Mouse (Mus musculus) neural tube, embryonic 13.5 days (tissue): ENCODE results near the gene Rai14. TPM values are rescaled to one million over a fixed set of nuclear protein-coding genes. Genes with fewer than 3 reads are reported as not detected.

Experiments
- ATAC-seq: fragments of 200-750 bp; cut with Nextera tagmentation; 2 replicates; pipeline ENCODE4 v1.8.0; 2017; ENCODE audit warnings: low read depth, mild to moderate bottlenecking, moderate TSS enrichment, moderate library complexity
- H3K27ac ChIP-seq: fragments of 300-500 bp; sonication (generic); replicated peaks from 2 replicates; pipeline ENCODE4 v1.5.1; 2015; ENCODE audit warnings: moderate library complexity, mild to moderate bottlenecking, inconsistent platforms
- H3K27me3 ChIP-seq: fragments of 300-500 bp; sonication (generic); 2 replicates; pipeline ENCODE4 v1.6.1; 2015; ENCODE audit warnings: mild to moderate bottlenecking, inconsistent platforms
- H3K36me3 ChIP-seq: fragments of 300-500 bp; sonication (generic); 2 replicates; pipeline ENCODE4 v1.6.1; 2015; ENCODE audit warnings: mild to moderate bottlenecking, inconsistent platforms
- H3K4me1 ChIP-seq: fragments of 300-500 bp; sonication (generic); replicated peaks from 2 replicates; pipeline ENCODE4 v1.6.1; 2015; ENCODE audit warnings: inconsistent platforms
- H3K4me2 ChIP-seq: fragments of 300-500 bp; sonication (generic); 2 replicates; pipeline ENCODE4 v1.6.1; 2015; ENCODE audit warnings: inconsistent platforms, mild to moderate bottlenecking, moderate library complexity
- H3K4me3 ChIP-seq: fragments of 300-500 bp; sonication (generic); 2 replicates; pipeline ENCODE4 v1.5.1; 2015; ENCODE audit warnings: mild to moderate bottlenecking, inconsistent platforms
- H3K9ac ChIP-seq: fragments of 300-500 bp; sonication (generic); 2 replicates; pipeline ENCODE4 v1.6.1; 2015; ENCODE audit warnings: moderate library complexity, mild to moderate bottlenecking, inconsistent platforms
- H3K9me3 ChIP-seq: fragments of 300-500 bp; sonication (generic); 2 replicates; pipeline ENCODE4 v1.6.1; 2016; ENCODE audit warnings: inconsistent platforms
- WGBS: fragments of 180-500 bp; shearing (Covaris S2); methylation state at CpG from one replicate; pipeline ENCODE4 v1.1.7; 2015; 5-methylcytosine and 5-hydroxymethylcytosine counted together
- polyA plus RNA-seq: library from polyadenylated mRNA; unstranded; fragments of >200 nt; fragmentation: Nextera tagmentation; extraction: Ambion mirVana; gene quantifications from 2 replicates; pipeline ENCODE4 v1.2.1, GENCODE M21; 2015

Gene Rai14
- polyA plus RNA-seq, 1 experiment from 2014 or later: 19.9 TPM

DNA sequence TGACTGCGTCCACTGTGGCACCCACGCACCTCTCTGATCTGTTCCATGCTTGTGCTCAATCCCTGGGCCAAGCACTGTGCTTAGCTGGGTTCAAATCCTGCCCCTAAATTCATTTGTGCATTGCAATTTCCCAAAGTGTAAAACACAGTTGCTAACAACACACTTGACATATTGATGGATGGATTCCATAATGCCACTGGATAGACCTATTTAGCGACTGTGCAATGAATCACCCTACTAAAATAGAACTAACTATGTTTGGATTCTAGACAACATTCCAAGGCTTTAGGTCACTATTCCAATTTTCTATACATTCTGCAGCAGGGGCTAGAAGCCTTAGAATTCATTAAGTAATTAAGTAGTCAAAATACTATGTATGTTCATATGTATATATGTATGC lies 73.7 kb downstream of the Rai14 start:
- H3K9me3 ChIP-seq: no peaks in the 10 kb centered on the region
- H3K4me3 ChIP-seq: no peak overlapping the region
- H3K4me1 ChIP-seq: peaks cover 20% of the 10 kb centered on the region
- H3K27ac ChIP-seq: no peak overlapping the region
- 90% methylated on average over 3 of the region's 3 CpGs for WGBS
- H3K4me2 ChIP-seq: no peak overlapping the region
- no peak for ATAC-seq
- no peaks in the 10 kb centered on the region for H3K27me3 ChIP-seq
- H3K9ac ChIP-seq: no peak overlapping the region
- H3K36me3 ChIP-seq: no peaks in the 10 kb centered on the region

DNA sequence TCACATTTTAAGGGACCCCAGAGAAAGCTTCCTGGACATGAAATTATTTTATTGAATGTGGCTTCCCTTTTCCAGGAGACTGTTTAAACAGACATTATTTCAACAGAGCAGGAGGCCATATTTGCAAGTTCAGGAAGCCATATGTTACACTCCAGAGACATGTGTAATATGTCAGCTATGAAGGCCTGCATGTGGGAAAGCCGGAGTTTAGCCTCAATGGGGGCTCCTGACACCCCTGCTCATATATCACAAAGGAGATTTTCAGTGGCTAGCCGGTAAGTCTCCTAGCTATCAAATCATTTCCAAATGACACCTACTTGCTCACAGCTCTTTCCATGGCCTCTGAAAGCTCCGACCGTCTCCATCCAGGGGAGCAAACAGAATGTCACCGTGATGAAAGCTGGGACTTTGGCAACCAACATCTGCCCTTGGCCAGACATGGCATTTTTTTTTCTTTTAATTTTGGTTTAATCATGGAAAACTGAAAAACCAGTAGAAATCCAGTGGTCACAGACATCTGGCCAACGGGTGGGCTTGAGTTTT lies 77.1 kb downstream of the Rai14 start:
- no peak overlapping the region for H3K27ac ChIP-seq
- WGBS: 63% methylated on average over 6 of the region's 6 CpGs
- no peak overlapping the region for H3K9ac ChIP-seq
- ATAC-seq: no peak
- no peak overlapping the region for H3K4me3 ChIP-seq
- H3K9me3 ChIP-seq: no peaks in the 10 kb centered on the region
- H3K4me2 ChIP-seq: no peak overlapping the region
- no peaks in the 10 kb centered on the region for H3K27me3 ChIP-seq
- H3K36me3 ChIP-seq: no peaks in the 10 kb centered on the region; the same call in 1 of the 2 replicates
- H3K4me1 ChIP-seq: peaks cover 25% of the 10 kb centered on the region

DNA sequence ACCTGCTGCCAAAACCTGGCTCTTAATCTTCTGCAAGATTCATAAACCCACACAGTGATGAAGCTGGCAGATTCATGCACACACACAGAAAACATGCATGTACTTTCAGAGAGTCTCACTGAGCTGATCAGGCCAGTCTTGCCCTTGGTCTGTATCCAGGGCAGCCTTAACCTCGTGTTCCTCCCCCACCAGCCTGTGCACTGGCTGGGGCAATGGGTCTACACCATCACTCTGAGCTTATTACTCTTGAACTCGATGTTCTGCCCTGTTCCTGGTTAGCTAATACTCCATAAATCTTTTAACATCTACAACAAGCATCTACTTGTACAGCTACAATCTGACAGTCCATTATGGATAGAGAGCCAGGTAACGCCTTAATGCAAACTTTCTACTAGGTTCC lies 77.6 kb downstream of the Rai14 start:
- 73% methylated on average over 3 of the region's 3 CpGs for WGBS

DNA sequence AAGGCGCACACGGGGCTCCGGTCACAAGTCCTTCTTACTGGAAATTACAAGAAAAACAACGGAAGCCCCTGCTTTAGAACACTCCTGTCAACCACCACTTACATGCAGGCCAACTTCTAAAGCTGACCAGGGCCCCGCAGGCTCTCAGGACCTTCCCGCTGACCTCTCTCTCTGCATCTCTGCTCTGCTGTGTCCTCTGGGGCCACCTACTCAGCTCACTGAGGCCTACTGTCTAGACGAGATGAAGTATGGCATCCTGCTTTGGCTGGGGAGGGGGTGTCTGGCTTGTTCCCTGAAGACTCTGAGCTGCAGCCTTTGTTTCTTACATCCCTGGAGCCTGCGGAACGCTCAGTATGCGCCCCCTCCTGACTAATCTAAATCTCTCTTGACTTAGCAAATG lies 79.3 kb downstream of the Rai14 start:
- no peaks in the 10 kb centered on the region for H3K27me3 ChIP-seq
- H3K9ac ChIP-seq: 0 out of 2 replicates have a peak overlapping the region, but pooled peaks have one; percentile 39
- H3K4me1 ChIP-seq: peaks cover 21% of the 10 kb centered on the region
- WGBS: 18% methylated on average over 10 of the region's 10 CpGs
- no peaks in the 10 kb centered on the region for H3K9me3 ChIP-seq
- peaks cover 6% of the 10 kb centered on the region; the same call in 1 of the 2 replicates for H3K36me3 ChIP-seq
- no peak overlapping the region for H3K4me3 ChIP-seq
- ATAC-seq: peak; percentile 58; the same call in 1 of the 2 replicates
- H3K4me2 ChIP-seq: no peak overlapping the region
- peak overlapping the region; percentile 61 for H3K27ac ChIP-seq

More for the DNA sequence above, 77.6 kb downstream of the Rai14 start:
- Histone ChIP-seq H3K27me3 (no peaks in the 10 kb centered on the region), H3K4me1 (peaks cover 21% of the 10 kb centered on the region), H3K9ac (no peak overlapping the region), H3K9me3 (no peaks in the 10 kb centered on the region), H3K4me3 (no peak overlapping the region), H3K36me3 (peaks cover 5% of the 10 kb centered on the region; the same call in 1 of the 2 replicates), H3K27ac (no peak overlapping the region), H3K4me2 (no peak overlapping the region)
- no peak for ATAC-seq

DNA sequence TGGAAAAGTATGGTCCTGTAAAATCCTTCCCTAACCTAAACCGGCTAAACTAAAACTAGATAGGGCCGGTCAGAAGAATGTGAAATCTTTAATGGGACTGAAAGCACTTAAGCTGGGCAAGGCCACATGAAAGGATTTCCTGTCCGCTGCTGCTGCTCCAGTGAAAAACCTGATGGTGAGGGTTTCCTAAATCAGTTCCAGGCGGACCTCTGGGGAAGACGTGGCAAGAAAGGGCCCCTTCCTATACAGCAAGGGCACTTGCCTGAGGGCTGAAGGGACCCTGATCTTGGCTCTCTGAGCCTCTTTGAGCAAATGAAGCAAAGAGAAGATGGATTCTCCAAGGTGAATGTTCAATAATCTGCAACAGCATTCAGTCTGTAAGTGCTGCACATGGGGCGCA lies 80.2 kb downstream of the Rai14 start:
- 58% methylated on average over 6 of the region's 6 CpGs for WGBS
- no peak for ATAC-seq

DNA sequence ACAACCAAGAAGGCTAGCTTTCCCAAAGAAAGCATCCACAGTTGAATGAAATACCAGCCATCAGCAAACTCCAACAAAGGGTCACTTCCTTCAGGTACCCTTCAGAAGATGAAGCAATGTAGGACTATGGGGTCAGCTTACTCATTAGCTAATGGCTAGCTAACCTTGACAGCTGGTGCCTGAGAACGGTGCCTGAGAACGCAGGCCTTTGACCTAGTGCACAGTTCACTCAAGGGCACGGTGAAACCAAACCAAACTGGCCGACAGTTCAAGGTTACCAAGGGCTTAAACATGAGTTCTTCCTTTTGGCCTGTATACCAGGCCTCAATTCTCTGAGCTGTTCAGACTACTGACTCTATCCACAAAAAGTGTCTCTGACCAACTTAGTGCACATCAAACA lies 81.0 kb downstream of the Rai14 start:
- H3K4me2 ChIP-seq: no peak overlapping the region
- no peaks in the 10 kb centered on the region for H3K27me3 ChIP-seq
- no peak overlapping the region for H3K27ac ChIP-seq
- no peak for ATAC-seq
- H3K9ac ChIP-seq: no peak overlapping the region
- WGBS: 85% methylated on average over 4 of the region's 4 CpGs
- peaks cover 6% of the 10 kb centered on the region; the same call in 1 of the 2 replicates for H3K36me3 ChIP-seq
- H3K4me3 ChIP-seq: no peak overlapping the region
- H3K9me3 ChIP-seq: no peaks in the 10 kb centered on the region
- peaks cover 21% of the 10 kb centered on the region for H3K4me1 ChIP-seq

More for the DNA sequence above, 80.2 kb downstream of the Rai14 start:
- Histone ChIP-seq H3K9ac (no peak overlapping the region), H3K36me3 (peaks cover 6% of the 10 kb centered on the region; the same call in 1 of the 2 replicates), H3K4me2 (no peak overlapping the region), H3K4me3 (no peak overlapping the region), H3K4me1 (peaks cover 21% of the 10 kb centered on the region), H3K9me3 (no peaks in the 10 kb centered on the region), H3K27ac (peak overlapping the region; percentile 29), H3K27me3 (no peaks in the 10 kb centered on the region)

DNA sequence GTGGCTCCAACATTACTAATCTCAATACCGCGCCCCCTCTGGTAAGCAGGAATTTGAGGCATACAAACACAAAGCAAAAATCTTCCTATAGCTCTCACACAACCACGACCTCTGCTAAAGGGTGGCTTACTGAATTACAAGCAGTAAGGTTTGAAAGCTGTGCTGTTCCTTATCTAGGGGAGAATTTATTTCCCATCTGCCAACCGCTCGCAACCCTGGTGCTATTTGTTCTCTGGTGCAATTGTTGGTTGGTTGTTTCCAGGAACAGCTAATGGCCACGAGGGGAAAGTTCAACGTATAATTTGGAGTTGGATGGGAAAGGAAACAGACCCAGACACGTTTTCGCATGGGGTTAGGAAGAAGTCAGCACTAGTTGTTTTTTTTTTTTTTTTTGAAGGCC lies 81.8 kb downstream of the Rai14 start:
- 73% methylated on average over 9 of the region's 9 CpGs for WGBS
- H3K27ac ChIP-seq: no peak overlapping the region
- H3K9me3 ChIP-seq: no peaks in the 10 kb centered on the region
- H3K4me1 ChIP-seq: peaks cover 21% of the 10 kb centered on the region
- H3K36me3 ChIP-seq: peaks cover 6% of the 10 kb centered on the region; the same call in 1 of the 2 replicates
- no peak overlapping the region for H3K4me2 ChIP-seq
- no peak overlapping the region for H3K9ac ChIP-seq
- no peak overlapping the region for H3K4me3 ChIP-seq
- H3K27me3 ChIP-seq: no peaks in the 10 kb centered on the region
- ATAC-seq: no peak

DNA sequence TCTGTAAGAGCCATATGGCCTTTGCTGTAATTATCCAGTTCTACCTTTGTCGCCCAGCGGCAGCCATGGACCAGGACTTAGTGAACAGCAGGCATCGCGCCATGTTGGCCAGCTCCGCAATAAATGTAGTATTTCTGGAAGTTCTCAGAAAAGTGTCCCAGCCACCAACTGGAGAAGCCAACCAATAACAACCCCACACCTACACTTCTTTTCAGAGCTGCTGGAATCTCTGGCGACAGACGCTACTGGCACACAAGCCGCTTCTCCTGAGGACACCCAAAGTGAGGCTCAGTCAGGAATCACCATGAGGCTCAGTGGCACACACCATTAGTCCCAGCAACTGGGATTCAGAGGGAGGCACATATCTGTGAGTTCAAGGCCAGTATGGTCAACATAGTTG lies 82.4 kb downstream of the Rai14 start:
- 96% methylated on average over 8 of the region's 8 CpGs for WGBS
- no peak overlapping the region for H3K9ac ChIP-seq
- no peak overlapping the region for H3K27ac ChIP-seq
- H3K27me3 ChIP-seq: no peaks in the 10 kb centered on the region
- peaks cover 6% of the 10 kb centered on the region; the same call in 1 of the 2 replicates for H3K36me3 ChIP-seq
- H3K4me3 ChIP-seq: no peak overlapping the region
- H3K4me2 ChIP-seq: no peak overlapping the region
- no peaks in the 10 kb centered on the region for H3K9me3 ChIP-seq
- H3K4me1 ChIP-seq: peaks cover 21% of the 10 kb centered on the region
- ATAC-seq: no peak

DNA sequence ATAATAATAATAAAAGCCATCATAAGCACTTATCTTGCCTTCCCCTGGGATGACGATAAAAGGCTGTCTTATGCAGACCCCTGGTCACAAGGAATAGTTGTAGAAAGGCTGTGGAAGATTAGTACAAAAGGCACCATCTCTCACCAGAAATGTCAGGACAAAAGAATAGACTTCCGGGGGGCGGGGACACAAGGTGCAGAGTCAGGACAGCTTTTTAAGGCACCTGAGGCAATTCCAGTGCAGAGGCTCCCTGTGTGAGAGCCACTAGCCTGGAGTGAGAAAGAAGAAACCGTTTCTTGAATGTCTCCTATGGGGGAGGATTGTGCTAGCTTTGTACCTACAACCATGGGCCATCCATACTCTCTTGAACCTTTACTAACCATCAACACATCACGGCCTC lies 82.9 kb downstream of the Rai14 start:
- H3K9me3 ChIP-seq: no peaks in the 10 kb centered on the region
- H3K27ac ChIP-seq: no peak overlapping the region
- 94% methylated on average over 5 of the region's 5 CpGs for WGBS
- H3K4me3 ChIP-seq: no peak overlapping the region
- H3K4me1 ChIP-seq: peaks cover 21% of the 10 kb centered on the region
- H3K27me3 ChIP-seq: no peaks in the 10 kb centered on the region
- no peak overlapping the region for H3K4me2 ChIP-seq
- no peak overlapping the region for H3K9ac ChIP-seq
- ATAC-seq: no peak
- peaks cover 6% of the 10 kb centered on the region; the same call in 1 of the 2 replicates for H3K36me3 ChIP-seq

DNA sequence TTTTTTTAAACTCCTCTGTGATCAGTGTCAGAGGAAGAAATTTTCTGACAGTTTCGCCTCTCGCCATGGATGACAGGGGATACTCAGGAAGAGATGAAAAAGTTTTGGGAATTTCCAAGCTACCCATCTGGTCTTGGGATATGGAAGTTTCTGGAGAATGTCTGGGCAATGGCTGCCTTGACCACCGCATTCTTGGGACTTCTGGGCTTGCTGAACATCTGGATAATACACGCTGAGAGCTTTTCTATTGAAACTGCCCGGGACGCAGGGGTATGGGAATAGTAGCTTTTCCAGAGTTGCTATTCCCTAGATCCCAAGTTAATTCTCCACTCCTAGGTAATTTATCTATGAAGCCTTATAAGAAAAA lies 85.5 kb downstream of the Rai14 start:
- Histone ChIP-seq H3K9ac (no peak overlapping the region), H3K27me3 (no peaks in the 10 kb centered on the region), H3K27ac (no peak overlapping the region), H3K9me3 (no peaks in the 10 kb centered on the region), H3K36me3 (peaks cover 6% of the 10 kb centered on the region; the same call in 1 of the 2 replicates), H3K4me1 (peaks cover 2% of the 10 kb centered on the region; the same call in 1 of the 2 replicates), H3K4me3 (no peak overlapping the region), H3K4me2 (no peak overlapping the region)
- ATAC-seq: no peak
- 81% methylated on average over 6 of the region's 6 CpGs for WGBS

DNA sequence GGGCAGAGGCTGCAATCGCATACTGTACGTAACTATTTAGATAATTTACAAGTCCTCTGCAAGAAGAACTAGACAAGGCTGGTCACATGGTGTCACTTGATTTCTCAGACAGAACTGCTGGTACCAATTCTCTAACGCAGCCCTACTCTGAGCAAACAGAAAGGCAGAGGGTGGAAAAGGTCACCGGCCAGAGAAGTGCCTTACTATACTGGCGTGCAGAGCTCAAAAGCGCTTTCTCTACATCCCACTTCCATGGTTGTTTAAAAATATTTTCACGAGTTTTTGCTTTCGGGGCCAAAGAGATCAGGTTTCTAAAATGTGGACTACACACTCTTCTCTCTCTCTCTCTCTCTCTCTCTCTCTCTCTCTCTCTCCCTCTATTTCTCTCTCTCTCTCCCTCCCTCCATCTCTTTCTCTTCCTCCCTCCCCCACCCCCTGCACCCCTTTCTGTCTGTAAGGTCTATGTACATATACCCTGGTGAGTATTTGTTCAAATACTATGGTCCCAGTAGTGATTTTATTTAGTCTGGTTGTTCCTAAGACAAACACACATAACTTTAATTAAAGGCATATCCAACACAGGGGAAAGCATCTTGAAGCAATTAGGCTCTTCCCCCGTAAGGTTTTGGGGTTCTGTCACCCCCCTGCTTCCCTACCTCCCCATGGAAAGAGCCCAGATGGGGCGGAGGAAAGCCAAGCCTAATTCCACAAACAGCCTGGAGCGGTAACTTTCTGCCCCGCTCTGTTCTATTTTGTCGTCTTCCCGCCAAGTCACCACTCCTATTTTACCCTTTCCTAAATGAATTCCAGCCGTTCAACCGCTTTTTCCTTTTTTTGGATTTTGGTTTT lies 86.1 kb downstream of the Rai14 start:
- peaks cover 6% of the 10 kb centered on the region; the same call in 1 of the 2 replicates for H3K36me3 ChIP-seq
- peaks cover 8% of the 10 kb centered on the region for H3K4me1 ChIP-seq
- no peaks in the 10 kb centered on the region for H3K27me3 ChIP-seq
- no peak for ATAC-seq
- no peak overlapping the region for H3K9ac ChIP-seq
- H3K4me3 ChIP-seq: no peak overlapping the region
- WGBS: 80% methylated on average over 16 of the region's 16 CpGs
- H3K9me3 ChIP-seq: no peaks in the 10 kb centered on the region
- no peak overlapping the region for H3K4me2 ChIP-seq
- no peak overlapping the region for H3K27ac ChIP-seq

DNA sequence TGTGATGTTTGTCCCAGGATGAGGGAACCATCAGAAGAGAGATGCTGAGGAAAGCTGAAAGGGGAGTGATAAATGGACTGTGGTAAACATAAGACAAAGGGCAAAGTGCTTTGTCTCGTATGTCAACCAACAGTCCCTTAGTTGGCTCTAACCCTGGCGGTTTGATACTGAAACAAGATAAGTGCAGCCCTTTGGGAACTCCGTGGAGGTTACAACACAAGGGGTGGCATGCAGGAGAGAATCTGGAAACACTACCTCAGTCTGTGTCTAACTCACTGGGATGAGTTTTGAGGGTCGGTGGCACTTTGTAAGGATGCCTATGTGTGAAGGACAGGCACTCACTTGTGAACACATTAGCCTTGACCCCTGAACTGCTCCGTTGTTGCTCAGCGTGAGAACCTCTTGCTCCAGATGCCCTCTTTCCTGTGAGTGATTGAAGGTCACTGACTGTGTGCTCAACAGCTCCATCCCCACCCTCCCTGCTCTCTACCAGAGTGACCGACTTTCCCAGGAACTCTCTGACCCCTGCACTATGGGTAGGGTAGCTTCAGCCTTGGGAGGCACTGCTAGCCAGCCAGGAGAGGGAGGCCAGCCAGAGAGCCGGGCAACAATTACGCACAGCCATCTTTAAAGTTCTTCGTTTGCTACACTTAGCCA lies 90.7 kb downstream of the Rai14 start:
- H3K4me3 ChIP-seq: no peak overlapping the region
- H3K27ac ChIP-seq: no peak overlapping the region
- no peak for ATAC-seq
- H3K4me1 ChIP-seq: peaks cover 10% of the 10 kb centered on the region
- WGBS: 24% methylated on average over 10 of the region's 10 CpGs
- no peak overlapping the region for H3K4me2 ChIP-seq
- H3K9me3 ChIP-seq: no peaks in the 10 kb centered on the region
- no peaks in the 10 kb centered on the region for H3K27me3 ChIP-seq
- H3K36me3 ChIP-seq: peaks cover 3% of the 10 kb centered on the region; the same call in 1 of the 2 replicates
- no peak overlapping the region for H3K9ac ChIP-seq
